Mouse (Mus musculus) layer of hippocampus, adult 8-10 months (tissue): ENCODE data around the gene Lcn12. TPM values are rescaled to one million over a fixed set of nuclear protein-coding genes. Genes with fewer than 3 reads are reported as not detected.

Experiments used
- DNase-seq, 2 experiments: peaks; one replicate each; pipeline ENCODE4 v3.0.0; 2022; ENCODE audit warnings: low spot score in 2 of 2
- microRNA-seq, 2 experiments: library from miRNA; unstranded; fragments of <30 nt; microRNA quantifications; one replicate each; pipeline ENCODE4 v1.2.0; 2022
- total RNA-seq, 4 experiments: library from RNA; stranded (reverse); gene quantifications; 2 replicates each; pipeline ENCODE4 v1.2.4; 2022

Lcn12 gene
- total RNA-seq, 4 experiments from 2014 or later: not detected

GRCm38 (mm10) chr2:25461407-25461806, 32.3 kb downstream of the Lcn12 start:
- DNase-seq: no peak

DNA sequence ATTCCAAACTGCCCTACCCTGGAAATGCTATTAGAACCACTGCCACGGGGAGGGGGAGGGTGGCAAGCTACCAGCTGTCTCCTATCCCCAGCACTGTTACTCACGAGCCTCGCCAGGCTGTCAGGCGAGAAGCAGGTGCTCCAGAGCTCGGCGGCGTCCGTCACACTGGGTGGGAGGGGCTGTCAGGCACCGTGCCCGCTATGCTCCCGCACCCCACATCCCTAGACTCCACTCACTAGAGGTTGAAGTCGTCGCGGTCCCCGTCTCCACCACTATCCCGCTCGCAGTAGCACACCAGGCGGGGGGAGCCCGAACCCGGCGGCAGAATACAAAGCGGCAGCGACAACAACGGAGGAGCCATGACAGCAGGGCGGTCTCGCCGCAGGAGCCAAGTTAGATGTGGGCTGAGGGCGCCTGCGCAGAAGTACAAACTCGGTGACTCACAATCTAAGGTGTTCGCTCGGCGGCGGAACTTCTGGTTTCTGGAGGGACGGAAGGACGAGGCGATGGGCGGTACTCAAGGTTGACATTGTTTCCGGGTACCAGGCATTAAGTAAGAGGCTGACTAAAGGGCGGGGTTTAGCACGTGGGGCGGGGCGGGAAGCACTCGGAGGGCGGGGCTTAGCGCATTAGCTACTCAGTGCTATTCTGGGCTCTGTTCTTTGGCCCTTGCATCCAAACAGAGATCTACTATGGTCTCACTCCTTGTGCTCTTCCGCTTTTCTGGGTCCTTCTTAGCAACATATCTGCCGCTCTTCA, 33.0 kb downstream of the Lcn12 start, which contains the start of gene Paxx:
TSS of gene Paxx (minus strand) at position 544 of the 759 bp plus-strand sequence.
- DNase-seq: peak; percentile 94 to 95

DNA sequence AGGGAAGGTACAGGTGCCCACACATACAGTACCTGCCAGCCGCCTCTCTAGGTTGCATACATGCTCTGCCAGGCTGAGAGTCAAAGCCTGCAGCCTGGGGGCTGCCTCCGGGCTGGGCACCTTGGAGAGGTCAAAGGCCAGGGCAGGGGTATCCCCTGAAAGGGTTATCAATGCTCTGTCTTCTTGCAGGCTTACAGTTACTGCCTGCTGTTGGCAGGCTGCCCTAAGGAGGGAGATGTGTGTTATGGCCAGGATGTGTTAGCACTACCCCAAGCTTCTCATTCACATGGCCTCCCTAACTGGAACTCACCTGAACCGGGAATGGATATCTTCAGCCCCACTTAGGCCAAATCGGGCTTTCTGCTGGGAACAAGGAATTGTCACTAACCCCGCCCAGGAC, 33.6 kb downstream of the Lcn12 start:
- DNase-seq: peak in 1 of 2 experiments; percentile 43

DNA sequence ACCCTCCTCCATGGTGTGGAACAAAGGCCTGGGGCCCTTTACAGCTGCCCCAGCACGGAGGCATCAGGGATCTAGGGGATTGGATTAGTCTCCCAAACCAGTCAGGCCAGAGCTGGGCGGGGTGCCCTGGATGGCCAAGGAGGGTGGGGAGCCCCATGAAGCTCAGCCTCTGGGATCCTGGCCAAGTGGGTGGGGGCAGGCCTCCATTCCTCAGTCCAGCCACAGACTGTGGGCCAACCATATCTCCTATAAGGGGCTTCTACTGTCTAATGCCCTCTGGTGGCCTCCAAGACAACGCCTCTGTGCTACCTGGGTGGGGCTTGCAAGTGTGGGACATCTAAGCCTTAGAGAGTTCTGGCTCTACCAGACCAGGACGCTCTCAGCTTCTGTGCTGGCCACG, 34.8 kb downstream of the Lcn12 start:
- no peak for DNase-seq

- DNase-seq: no peak
These were observed 36.5 kb downstream of the Lcn12 start for GRCm38 (mm10) chr2:25457022-25457896.

DNA sequence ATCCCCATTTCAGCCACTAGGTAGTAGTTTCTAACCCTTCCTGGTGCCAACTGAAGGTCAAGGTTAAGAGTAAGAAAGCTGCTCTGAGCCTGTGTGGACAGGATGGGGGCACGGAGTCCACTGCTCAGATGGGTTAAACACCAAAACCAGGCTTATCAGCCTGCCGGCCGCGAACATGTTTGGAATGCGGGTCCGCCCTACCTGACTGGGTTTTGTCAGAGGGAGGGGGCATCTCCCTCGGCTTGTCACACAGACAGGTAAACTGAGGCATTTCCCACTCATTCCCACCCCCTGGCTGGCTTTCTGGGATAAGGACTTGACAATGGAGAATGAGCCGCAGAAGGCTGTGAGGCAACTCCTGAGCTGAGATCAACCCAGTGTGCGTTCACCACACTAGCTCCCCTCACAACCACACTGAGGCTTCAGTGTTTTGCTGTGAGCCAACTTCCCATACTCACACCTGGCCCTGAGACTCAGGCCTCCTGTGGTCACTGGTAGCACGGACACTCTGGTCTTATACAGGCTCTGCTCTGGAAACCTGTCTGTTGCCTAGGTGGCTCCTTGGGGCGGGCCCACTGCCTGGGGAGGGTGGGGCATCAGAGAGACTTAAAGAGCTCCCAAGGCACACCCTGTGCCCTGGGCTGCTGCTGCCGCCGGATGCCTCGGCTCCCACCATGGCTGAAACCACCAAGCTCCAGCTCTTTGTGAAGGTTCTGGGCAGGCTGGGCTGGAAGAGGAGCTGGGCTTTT, 37.3 kb downstream of the Lcn12 start, which contains the start of gene Clic3:
TSS of gene Clic3 (plus strand) at position 634 of the 749 bp plus-strand sequence.
- DNase-seq: no peak

GRCm38 (mm10) chr2:25452951-25453350, 40.8 kb downstream of the Lcn12 start:
- no peak for DNase-seq

- no peak for DNase-seq
These were observed 42.7 kb downstream of the Lcn12 start for GRCm38 (mm10) chr2:25450853-25451647.

DNA sequence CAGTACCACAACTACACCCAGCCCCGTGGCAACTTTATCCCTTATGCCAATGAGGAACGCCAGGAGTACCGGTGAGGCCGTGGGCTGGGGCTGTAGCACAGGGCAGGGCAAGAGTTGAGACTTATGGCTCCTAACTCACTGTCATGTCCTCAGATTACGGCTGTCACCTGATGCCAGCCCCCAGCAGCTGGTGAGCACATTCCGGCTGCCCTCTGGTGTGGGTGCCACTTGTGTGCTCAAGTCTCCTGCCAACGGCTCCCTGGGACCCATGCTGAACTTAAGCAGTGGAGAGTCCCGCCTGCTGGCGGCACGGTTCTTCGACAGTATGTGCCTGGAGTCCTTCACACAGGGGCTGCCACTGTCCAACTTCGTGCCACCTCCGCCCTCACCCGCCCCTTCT, 51.0 kb downstream of the Lcn12 start:
- no peak for DNase-seq

DNA sequence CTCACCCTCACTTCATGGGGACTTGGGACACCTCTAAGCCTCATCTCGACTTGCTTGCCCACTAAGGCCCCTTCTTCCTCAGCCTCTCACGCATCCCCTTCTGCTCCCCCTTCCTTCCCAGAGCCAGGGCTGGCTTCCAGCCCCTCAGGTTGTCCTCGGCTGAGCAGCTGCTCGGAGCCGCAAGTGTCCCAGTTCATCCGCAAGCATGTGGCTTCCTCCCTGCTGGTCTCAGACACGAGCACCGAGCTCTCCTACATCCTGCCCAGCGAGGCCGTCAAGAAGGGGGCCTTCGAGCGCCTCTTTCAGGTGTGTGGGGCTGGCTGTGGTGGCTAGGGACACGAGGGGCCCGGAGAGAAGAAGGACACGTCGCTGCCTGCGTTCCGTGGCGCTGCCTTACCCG, 52.6 kb downstream of the Lcn12 start:
- DNase-seq: no peak

Small RNA genes lying within 50 kb of the gene (microRNA-seq; reads per million reads assigned to microRNA genes)
- 7.7 to 18.7 reads per million in 2 experiments for gene Mir3087

Other genes starting within 250 kb of the Lcn12 start
- 1 to 10 TPM; 3.3 to 5.5 (median 4.4) TPM for gene AL732309.1, start 247.0 kb downstream of the Lcn12 start, total RNA-seq
- 10 to 100 TPM; 27.0 to 44.4 (median 33.9) TPM for gene Tmem203, start 238.5 kb downstream of the Lcn12 start, total RNA-seq
- 10 to 100 TPM; 19.9 to 27.8 (median 24.3) TPM for gene Tprn, start 231.3 kb downstream of the Lcn12 start, total RNA-seq
- 10 to 100 TPM; 59.0 to 71.0 (median 64.3) TPM for gene Ssna1, start 221.5 kb downstream of the Lcn12 start, total RNA-seq
- gene Anapc2, start 221.4 kb downstream of the Lcn12 start, total RNA-seq: 100 to 1,000 TPM in 2 of 4 experiments, 10 to 100 TPM in 2; 87.9 to 110 (median 99.0) TPM
- not detected for gene Tmem210, start 205.8 kb downstream of the Lcn12 start, total RNA-seq
- gene Lrrc26, start 204.0 kb downstream of the Lcn12 start, total RNA-seq: not detected
- gene Grin1, start 174.7 kb downstream of the Lcn12 start, total RNA-seq: 100 to 1,000 TPM; 366 to 436 (median 415) TPM
- 10 to 100 TPM; 53.7 to 68.2 (median 59.6) TPM for gene Man1b1, start 161.6 kb downstream of the Lcn12 start, total RNA-seq
- gene Dpp7, start 137.6 kb downstream of the Lcn12 start, total RNA-seq: 10 to 100 TPM; 38.9 to 52.9 (median 45.4) TPM
- 10 to 100 TPM; 12.0 to 28.7 (median 20.3) TPM for gene Uap1l1, start 128.2 kb downstream of the Lcn12 start, total RNA-seq
- gene Sapcd2, start 121.6 kb downstream of the Lcn12 start, total RNA-seq: 1 to 10 TPM; 2.4 to 4.6 (median 4.2) TPM
- 10 to 100 TPM; 14.6 to 20.7 (median 16.8) TPM for gene Entpd2, start 98.0 kb downstream of the Lcn12 start, total RNA-seq
- gene Npdc1, start 94.6 kb downstream of the Lcn12 start, total RNA-seq: 100 to 1,000 TPM; 390 to 435 (median 411) TPM
- gene Fut7, start 70.6 kb downstream of the Lcn12 start, total RNA-seq: under 1 TPM; 0.35 to 0.98 (median 0.44) TPM
- gene Abca2, start 65.2 kb downstream of the Lcn12 start, total RNA-seq: 100 to 1,000 TPM; 165 to 186 (median 183) TPM
- gene Clic3, start 37.1 kb downstream of the Lcn12 start, total RNA-seq: under 1 TPM in 2 of 4 experiments, not detected in 2; 0.43 to 0.92 TPM
- gene Paxx, start 32.8 kb downstream of the Lcn12 start, total RNA-seq: 10 to 100 TPM; 60.3 to 63.5 (median 61.8) TPM
- 1,000 to 10,000 TPM in 3 of 4 experiments, 100 to 1,000 TPM in 1; 912 to 1,488 (median 1,209) TPM for gene Ptgds, start 23.9 kb downstream of the Lcn12 start, total RNA-seq
- gene Fbxw5, start 6.8 kb upstream of the Lcn12 start, total RNA-seq: 100 to 1,000 TPM; 116 to 120 (median 118) TPM
- 1 to 10 TPM in 3 of 4 experiments, under 1 TPM in 1; 0.77 to 1.4 (median 1.2) TPM for gene C8g, start 7.8 kb upstream of the Lcn12 start, total RNA-seq
- 10 to 100 TPM; 10.1 to 12.1 (median 10.7) TPM for gene Traf2, start 53.0 kb upstream of the Lcn12 start, total RNA-seq
- gene Edf1, start 63.9 kb upstream of the Lcn12 start, total RNA-seq: 100 to 1,000 TPM; 124 to 203 (median 161) TPM
- gene Mamdc4, start 80.9 kb upstream of the Lcn12 start, total RNA-seq: 1 to 10 TPM in 3 of 4 experiments, under 1 TPM in 1; 0.96 to 3.8 (median 2.0) TPM
- 10 to 100 TPM; 64.6 to 76.6 (median 69.6) TPM for gene Phpt1, start 81.3 kb upstream of the Lcn12 start, total RNA-seq
- gene Ajm1, start 87.8 kb upstream of the Lcn12 start, total RNA-seq: 100 to 1,000 TPM in 1 of 4 experiments, 10 to 100 TPM in 3; 82.9 to 103 (median 92.4) TPM
- 100 to 1,000 TPM; 127 to 168 (median 150) TPM for gene Rabl6, start 114.6 kb upstream of the Lcn12 start, total RNA-seq
- gene Ccdc183, start 123.8 kb upstream of the Lcn12 start, total RNA-seq: not detected
- 10 to 100 TPM; 14.9 to 24.0 (median 16.6) TPM for gene Tmem141, start 128.1 kb upstream of the Lcn12 start, total RNA-seq
- gene Fcna, start 134.1 kb upstream of the Lcn12 start, total RNA-seq: under 1 TPM; 0.45 to 0.80 (median 0.64) TPM
- not detected for gene Lcn8, start 159.2 kb upstream of the Lcn12 start, total RNA-seq
- not detected for gene Lcn5, start 164.0 kb upstream of the Lcn12 start, total RNA-seq
- not detected for gene Lcn6, start 182.9 kb upstream of the Lcn12 start, total RNA-seq
- not detected for gene Lcn10, start 188.8 kb upstream of the Lcn12 start, total RNA-seq
- gene Obp2a, start 206.1 kb upstream of the Lcn12 start, total RNA-seq: not detected
- 10 to 100 TPM; 72.4 to 98.0 (median 84.8) TPM for gene Bmyc, start 212.8 kb upstream of the Lcn12 start, total RNA-seq
- gene Obp2b, start 243.1 kb upstream of the Lcn12 start, total RNA-seq: under 1 TPM in 2 of 4 experiments, not detected in 2; 0.64 to 0.93 TPM